Mouse (Mus musculus) heart, adult 2 months (tissue): Measurements from ENCODE around the gene Ranbp9. TPM values are rescaled to one million over a fixed set of nuclear protein-coding genes. Genes with fewer than 3 reads are reported as not detected.

Source experiments
- DNase-seq, 2 experiments: peaks; one replicate each; pipeline ENCODE4 v3.0.0; 2021
- H3K27ac ChIP-seq: fragments of 200-600 bp; 2 replicates; pipeline ENCODE4 v1.8.1; 2022
- H3K27me3 ChIP-seq: fragments of 200-500 bp; 2 replicates; pipeline ENCODE4 v1.6.1; 2012; ENCODE audit warnings: mild to moderate bottlenecking, low read length, inconsistent platforms, mixed read lengths; ENCODE audit not compliant: control insufficient read depth, insufficient read depth
- H3K36me3 ChIP-seq: fragments of 200-500 bp; 2 replicates; pipeline ENCODE4 v1.6.1; 2012; ENCODE audit warnings: low read length, inconsistent platforms; ENCODE audit not compliant: control insufficient read depth, insufficient read depth
- H3K4me1 ChIP-seq: fragments of 200-500 bp; 2 replicates; pipeline ENCODE4 v1.6.1; 2011; ENCODE audit warnings: low read length; ENCODE audit not compliant: control insufficient read depth, insufficient read depth
- H3K4me3 ChIP-seq: fragments of 200-600 bp; 2 replicates; pipeline ENCODE4 v1.8.1; 2022
- H3K79me2 ChIP-seq: fragments of 200-500 bp; replicated peaks from 2 replicates; pipeline ENCODE4 v1.6.1; 2012; ENCODE audit warnings: mild to moderate bottlenecking, inconsistent platforms, low read length, moderate library complexity, mixed read lengths; ENCODE audit not compliant: control insufficient read depth, insufficient read depth
- H3K9ac ChIP-seq: fragments of 200-500 bp; 2 replicates; pipeline ENCODE4 v1.6.1; 2012; ENCODE audit warnings: low read depth, mild to moderate bottlenecking, control low read depth, inconsistent platforms, low read length, mixed read lengths
- CTCF ChIP-seq: fragments of 200-600 bp; IDR thresholded peaks from 2 replicates; pipeline ENCODE4 v1.8.1; 2022; ENCODE audit warnings: antibody characterized with exemption, mild to moderate bottlenecking, moderate library complexity
- EP300 ChIP-seq: fragments of 200-500 bp; IDR thresholded peaks from 2 replicates; pipeline ENCODE4 v1.6.1; 2011; ENCODE audit warnings: low read depth, low read length, control low read depth; ENCODE audit not compliant: insufficient read depth
- POLR2A ChIP-seq: fragments of 200-500 bp; IDR thresholded peaks from 2 replicates; pipeline ENCODE4 v1.6.1; 2011; ENCODE audit warnings: mild to moderate bottlenecking, low read depth, low read length, control low read depth; ENCODE audit not compliant: insufficient read depth
- WGBS: fragments of 180-500 bp; shearing (Covaris S2); methylation state at CpG from one replicate; pipeline ENCODE4 v1.1.7; 2018; 5-methylcytosine and 5-hydroxymethylcytosine counted together
- intact Hi-C: fragments of 180-260 bp; cut with DNase I; formaldehyde crosslinking; loops from one replicate; pipeline ENCODE4 v1.15.1; 2025
- long read RNA-seq: library from polyadenylated mRNA; stranded (forward); transcript quantifications from one replicate; pipeline ENCODE4 v2.0.0, GENCODE M21; 2021
- polyA plus RNA-seq: library from polyadenylated mRNA; depleted of rRNA; stranded (reverse); fragments of >200 nt; gene quantifications from 2 replicates; pipeline ENCODE4 v1.2.3, GENCODE M21; 2012; rRNA removed
- total RNA-seq, 2 experiments: library from RNA; stranded (reverse); gene quantifications; 2 replicates each; pipeline ENCODE4 v1.2.3; 2021

The Ranbp9 gene
- 10 to 100 TPM; 42.2 to 44.2 TPM for total RNA-seq
- polyA plus RNA-seq, result 16.1 and 22.3 TPM in 2 replicates
- long read RNA-seq, transcript Ranbp9-201 (14 exons, 3,371 nt), result major isoform, 21 of 29 reads
- long read RNA-seq, partial matches to known transcripts, result 5 of 29 reads
- long read RNA-seq, other reads (novel, unspliced or antisense), result 3 of 29 reads

DNA sequence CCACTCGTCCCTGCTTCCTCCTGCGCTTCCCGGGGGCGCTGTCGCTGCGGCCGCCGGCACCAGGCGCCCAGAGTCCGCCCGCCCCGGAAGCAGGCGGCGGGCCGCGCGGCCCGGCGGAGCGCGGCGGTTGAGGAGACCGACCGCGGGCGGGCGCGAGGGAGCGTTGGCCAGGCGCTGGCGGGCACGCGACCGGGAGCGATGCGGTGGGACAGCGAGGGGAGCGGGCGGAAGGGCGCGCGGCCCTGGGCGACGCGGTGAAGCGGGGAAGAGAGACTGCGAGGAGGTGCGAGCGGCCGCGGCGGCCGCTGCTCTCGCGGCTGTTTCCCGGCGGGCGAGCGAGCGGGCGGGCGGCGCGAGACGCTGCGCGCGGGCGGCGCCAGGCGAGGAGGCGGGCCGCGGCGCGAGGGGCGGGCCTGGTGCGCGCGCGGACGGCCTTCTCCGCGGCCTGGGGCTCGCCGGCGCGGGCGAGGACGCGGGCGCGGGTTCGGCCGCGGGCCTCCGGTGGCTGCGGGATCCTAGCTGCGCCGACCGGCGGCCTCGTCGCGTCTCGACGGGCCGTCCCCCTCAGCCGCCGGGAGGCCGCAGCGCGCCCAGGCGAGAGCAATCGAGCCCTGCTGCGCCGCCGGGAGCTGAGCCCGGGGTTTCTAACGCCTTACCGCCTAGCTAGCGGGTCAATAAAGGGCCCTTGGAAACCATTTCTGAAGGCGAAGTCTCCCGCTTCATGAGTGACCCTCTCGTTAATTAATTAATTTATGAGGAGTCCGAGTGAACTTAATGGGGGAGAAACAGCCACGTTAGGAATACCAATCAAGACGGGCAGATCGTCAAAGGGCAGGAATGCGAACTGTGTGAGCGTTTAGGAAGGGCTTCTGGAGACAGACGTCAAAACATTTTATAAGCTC is at the start of gene Ranbp9:
TSS of gene Ranbp9 (minus strand) at position 326 of the 902 bp plus-strand sequence.
- intact Hi-C loops, result loop anchor here (2.0 to 5.0 kb wide), 5 partner anchors 51 to 309 kb away; partner anchors contain the start of genes Nol7 and Tbc1d7
- Histone ChIP-seq H3K27ac (peak within 1 kb of the TSS; percentile 90), H3K9ac (peak within 1 kb of the TSS; percentile 100), H3K4me3 (peak within 1 kb of the TSS; percentile 75), H3K79me2 (peaks cover 14% of the 10 kb centered on the region), H3K27me3 (no peaks in the 10 kb centered on the region), H3K36me3 (peaks cover 21% of the 10 kb centered on the region), H3K4me1 (peaks cover 13% of the 10 kb centered on the region)
- WGBS, result 3% methylated on average over 108 of the region's 132 CpGs
- DNase-seq, result peak; percentile 88 to 92
- TF ChIP-seq EP300 (0 out of 2 replicates have a peak, but pooled peaks have one; percentile 21), CTCF (peak; percentile 40), POLR2A (peak; percentile 64)

DNA sequence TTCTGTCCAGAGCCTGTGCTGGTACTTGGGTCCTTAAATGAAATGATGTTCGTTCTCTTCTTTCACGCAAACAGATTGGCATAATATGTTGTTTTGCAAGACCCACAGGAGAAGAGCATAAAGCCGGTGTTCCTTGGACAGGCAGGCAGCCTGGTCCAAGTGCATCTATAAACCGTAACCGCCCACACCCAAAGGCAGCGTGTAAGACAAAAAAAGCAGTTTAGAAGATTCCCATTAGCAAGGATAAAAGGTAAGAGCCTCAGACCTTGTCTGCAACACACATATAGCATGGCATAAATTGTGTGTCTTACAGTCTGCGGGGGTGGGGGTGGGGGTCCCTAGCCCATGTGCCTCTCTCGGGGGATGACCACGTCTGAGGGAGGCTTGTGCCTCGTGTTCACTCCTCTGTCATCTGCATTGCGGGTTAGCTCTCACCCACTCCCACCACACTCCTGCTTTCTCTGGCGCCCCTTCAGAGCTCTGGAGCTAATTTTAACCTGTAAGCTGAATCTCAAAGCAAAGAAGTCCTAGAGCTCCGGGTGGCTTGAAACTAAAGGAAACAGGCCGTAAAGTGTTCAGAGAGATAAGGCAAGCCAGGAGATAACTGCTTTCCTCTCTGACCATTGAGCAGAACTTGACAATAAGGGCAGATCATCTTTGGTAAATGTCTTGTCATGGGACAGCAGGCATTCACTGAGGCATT is 49.2 kb upstream of the Ranbp9 start:
- H3K27me3 ChIP-seq, result no peaks in the 10 kb centered on the region
- intact Hi-C loops, result loop anchor here (5.0 kb wide), 1 partner anchor 48 kb away; the partner anchor contains the start of gene Ranbp9
- 41% methylated on average over 14 of the region's 14 CpGs for WGBS
- H3K4me1 ChIP-seq, result peaks cover 19% of the 10 kb centered on the region
- H3K36me3 ChIP-seq, result peaks cover 2% of the 10 kb centered on the region; the same call in 1 of the 2 replicates
- H3K27ac ChIP-seq, result peak overlapping the region; percentile 57; the same call in 1 of the 2 replicates
- no peak overlapping the region for H3K9ac ChIP-seq
- TF ChIP-seq EP300, result no peak
- no peak for TF ChIP-seq CTCF
- TF ChIP-seq POLR2A, result no peak
- no peak for DNase-seq
- no peaks in the 10 kb centered on the region for H3K79me2 ChIP-seq
- H3K4me3 ChIP-seq, result no peak overlapping the region

DNA sequence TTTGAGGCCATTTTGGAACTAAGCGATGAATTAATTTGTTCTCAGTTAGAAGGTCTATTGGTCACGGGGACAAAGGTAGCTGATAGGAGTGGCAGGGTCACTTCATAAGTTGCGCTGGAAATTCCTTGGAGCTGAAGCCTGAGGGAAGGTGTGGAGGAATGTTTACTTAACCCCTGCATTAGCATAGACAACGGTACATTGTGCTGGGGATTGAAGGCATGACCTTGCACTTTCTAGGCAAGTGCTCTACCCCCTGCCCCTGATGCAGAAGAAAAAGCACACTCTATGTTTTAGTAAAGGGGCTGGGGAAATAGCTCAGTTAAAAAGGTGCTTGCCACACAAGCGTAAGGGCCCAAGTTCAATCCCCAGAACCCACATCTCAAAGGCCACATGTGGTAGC is 45.2 kb upstream of the Ranbp9 start:
- no peak overlapping the region for H3K27ac ChIP-seq
- H3K79me2 ChIP-seq, result no peaks in the 10 kb centered on the region
- intact Hi-C loops, result loop anchor here (2.0 kb wide), 1 partner anchor 21 kb away; no protein-coding TSS in a partner anchor
- DNase-seq, result no peak
- TF ChIP-seq POLR2A, result no peak
- no peak for TF ChIP-seq CTCF
- TF ChIP-seq EP300, result no peak
- H3K27me3 ChIP-seq, result no peaks in the 10 kb centered on the region
- no peak overlapping the region for H3K9ac ChIP-seq
- WGBS, result 90% methylated on average over 5 of the region's 5 CpGs
- no peak overlapping the region for H3K4me3 ChIP-seq
- H3K36me3 ChIP-seq, result peaks cover 2% of the 10 kb centered on the region; the same call in 1 of the 2 replicates
- peaks cover 22% of the 10 kb centered on the region for H3K4me1 ChIP-seq

DNA sequence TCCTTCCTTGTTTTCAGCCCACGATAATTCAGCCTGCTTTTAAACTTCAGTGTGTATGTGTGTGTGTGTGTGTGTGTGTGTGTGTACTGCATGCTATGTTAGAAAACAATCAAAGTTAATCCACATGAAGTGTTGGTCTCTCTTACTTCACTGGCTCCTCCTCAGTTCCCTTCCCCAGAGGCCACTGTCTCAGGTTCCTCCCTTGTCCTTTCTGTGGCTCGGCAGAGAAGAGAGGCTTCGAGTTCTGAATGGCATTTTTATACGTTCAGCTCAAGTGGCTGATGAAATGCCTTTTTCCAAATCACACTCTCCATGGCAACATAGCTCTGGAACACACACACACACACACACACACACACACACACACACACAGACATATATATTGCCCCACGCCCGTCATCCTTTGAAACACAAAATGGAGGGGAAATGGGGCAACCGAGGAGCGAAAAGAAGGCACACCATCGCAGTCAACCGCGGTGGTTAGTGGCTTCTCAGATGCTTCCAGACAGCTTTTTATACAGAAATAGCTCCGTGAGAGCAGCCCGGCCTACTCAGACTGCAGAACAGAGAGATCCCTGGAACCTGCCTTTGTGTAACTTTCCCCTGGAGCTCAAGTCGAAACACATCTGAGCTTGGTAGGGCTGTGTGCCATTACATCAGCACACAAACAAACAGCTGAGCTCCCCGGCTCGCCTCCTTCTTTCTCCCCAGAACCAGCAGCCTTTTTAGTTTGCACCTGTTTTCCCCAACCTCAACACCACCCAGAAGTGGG is 44.5 kb upstream of the Ranbp9 start:
- Histone ChIP-seq H3K36me3 (no peaks in the 10 kb centered on the region; the same call in 1 of the 2 replicates), H3K27ac (peak overlapping the region; percentile 78), H3K4me1 (peaks cover 18% of the 10 kb centered on the region), H3K4me3 (no peak overlapping the region), H3K27me3 (no peaks in the 10 kb centered on the region), H3K9ac (no peak overlapping the region), H3K79me2 (no peaks in the 10 kb centered on the region)
- intact Hi-C loops, result loop anchor here (2.0 kb wide), 1 partner anchor 21 kb away; no protein-coding TSS in a partner anchor
- DNase-seq, result peak in 1 of 2 experiments; percentile 12
- TF ChIP-seq EP300, result no peak
- no peak for TF ChIP-seq CTCF
- no peak for TF ChIP-seq POLR2A
- WGBS, result 53% methylated on average over 16 of the region's 16 CpGs
